Mouse (Mus musculus) liver, embryonic 14.5 days (tissue): ENCODE measurements around the gene Rgl2. TPM values are rescaled to one million over a fixed set of nuclear protein-coding genes. Genes with fewer than 3 reads are reported as not detected.
"Not testable (repeated sequence)": the region's sequence is repeated elsewhere in the genome, so short reads cannot be mapped to it uniquely, and the experiment has no call there.

Experiments
- ATAC-seq: fragments of 200-750 bp; cut with Nextera tagmentation; 2 replicates; pipeline ENCODE4 v1.8.0; 2017; ENCODE audit warnings: moderate number of reproducible peaks, mild to moderate bottlenecking, moderate library complexity; ENCODE audit not compliant: insufficient read depth
- DNase-seq, 3 experiments: peaks; one replicate each; pipeline ENCODE4 v3.0.0-alpha.2; 2012 to 2013; ENCODE audit warnings: low read depth in 3 of 3, low spot score in 3 of 3
- H3K27ac ChIP-seq: fragments of 300-500 bp; sonication (generic); 2 replicates; pipeline ENCODE4 v1.5.1; 2014; ENCODE audit warnings: moderate library complexity, mild to moderate bottlenecking, control low read depth, inconsistent platforms
- H3K27me3 ChIP-seq: fragments of 300-500 bp; sonication (generic); 2 replicates; pipeline ENCODE4 v1.6.1; 2014; ENCODE audit warnings: mild to moderate bottlenecking, low read length, moderate library complexity; ENCODE audit not compliant: control insufficient read depth, insufficient read depth
- H3K36me3 ChIP-seq: fragments of 300-500 bp; sonication (generic); replicated peaks from 2 replicates; pipeline ENCODE4 v1.6.1; 2014; ENCODE audit warnings: low read depth; ENCODE audit not compliant: control insufficient read depth, insufficient read depth
- H3K4me1 ChIP-seq, 2 experiments: fragments of 200-500 bp in 1 of 2; fragments of 300-500 bp in 1 of 2; sonication (generic) in 1 of 2; replicated peaks; 2 replicates each; pipeline ENCODE4 v1.6.1; 2012 to 2014; ENCODE audit warnings: antibody characterized with exemption in 1 of 2, inconsistent platforms in 1 of 2, low read length in 1 of 2; ENCODE audit not compliant: control insufficient read depth in 2 of 2, insufficient read depth in 2 of 2
- H3K4me2 ChIP-seq: fragments of 300-500 bp; sonication (generic); 2 replicates; pipeline ENCODE4 v1.6.1; 2014; ENCODE audit warnings: low read depth, mild to moderate bottlenecking, control low read depth, moderate library complexity
- H3K4me3 ChIP-seq, 2 experiments: fragments of 200-500 bp in 1 of 2; fragments of 300-500 bp in 1 of 2; sonication (generic) in 1 of 2; 2 replicates each; pipeline ENCODE4 v1.5.1; 2012 to 2014; ENCODE audit warnings: low read depth in 2 of 2, low read length in 2 of 2, mild to moderate bottlenecking in 2 of 2, control low read depth in 1 of 2, inconsistent platforms in 1 of 2, moderate library complexity in 1 of 2; ENCODE audit not compliant: insufficient read depth in 1 of 2
- H3K9ac ChIP-seq: fragments of 300-500 bp; sonication (generic); replicated peaks from 2 replicates; pipeline ENCODE4 v1.6.1; 2014; ENCODE audit warnings: mild to moderate bottlenecking, control low read depth, moderate library complexity
- H3K9me3 ChIP-seq: fragments of 300-500 bp; sonication (generic); 2 replicates; pipeline ENCODE4 v1.6.1; 2016; ENCODE audit warnings: low read length, mixed read lengths; ENCODE audit not compliant: control insufficient read depth
- CTCF ChIP-seq: IDR thresholded peaks from 2 replicates; pipeline ENCODE4 v1.5.1; 2016; ENCODE audit warnings: antibody characterized with exemption, low read depth, control low read depth
- WGBS: fragments of 180-500 bp; shearing (Covaris S2); extraction: QIAGEN DNeasy Blood & Tissue Kit; methylation state at CpG from one replicate; pipeline ENCODE4 v1.1.7; 2014; ENCODE audit not compliant: insufficient replicate concordance; 5-methylcytosine and 5-hydroxymethylcytosine counted together
- microRNA-seq: library from miRNA; unstranded; fragments of <30 nt; microRNA quantifications from one replicate; pipeline ENCODE4, GENCODE M21; 2016
- polyA plus RNA-seq, 2 experiments: library from polyadenylated mRNA; depleted of rRNA in 1 of 2; stranded (reverse) in 1 of 2; unstranded in 1 of 2; fragments of >200 nt; fragmentation: Nextera tagmentation in 1 of 2; extraction: Ambion mirVana in 1 of 2; gene quantifications; 2 replicates each; pipeline versions ENCODE4 v1.2.1 to v1.2.3; 2012 to 2014

Gene Rgl2
- polyA plus RNA-seq, 2 experiments, result 4.9 to 17.0 TPM

DNA sequence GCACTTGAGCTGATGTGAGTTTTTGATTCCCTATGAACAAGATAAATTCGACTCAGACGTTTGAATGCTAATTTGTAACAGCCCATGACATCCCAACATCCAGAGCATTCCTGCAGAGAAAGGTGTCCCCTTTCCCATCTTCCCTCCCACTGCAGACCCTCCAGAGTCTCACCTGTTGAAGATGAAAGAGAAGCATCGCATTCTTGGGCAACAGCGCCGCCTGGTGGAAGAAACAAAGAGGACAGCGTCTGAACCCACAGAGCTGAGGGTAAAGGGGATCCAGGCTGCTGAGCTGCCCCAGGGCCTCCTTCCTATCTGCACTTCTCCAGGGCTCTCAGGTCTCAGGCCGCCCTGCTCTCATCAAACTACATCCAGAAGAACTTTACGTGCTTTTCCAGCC is 52.8 kb downstream of the Rgl2 start:
- not testable (repeated sequence) for H3K4me3 ChIP-seq, ATAC-seq, H3K27ac ChIP-seq, H3K36me3 ChIP-seq, DNase-seq, H3K9ac ChIP-seq, H3K9me3 ChIP-seq
- TF ChIP-seq CTCF, result peak; percentile 95
- Histone ChIP-seq H3K4me1 (peaks cover 0 to 21% of the 10 kb centered on the region in 2 experiments; a peak in 2 of 4 replicates), H3K27me3 (peaks cover 15% of the 10 kb centered on the region; the same call in 1 of the 2 replicates), H3K4me2 (peak overlapping the region; percentile 64)
- 4% methylated on average over 8 of the region's 8 CpGs for WGBS

Small RNA genes within 50 kb of the gene (microRNA-seq; reads per million reads assigned to microRNA genes)
- gene Gm27740, result not detected

Other genes with a start within 250 kb of the Rgl2 start
- gene Hnrnpm, start 242.7 kb upstream of the Rgl2 start, polyA plus RNA-seq (2012; rRNA removed), result 101 and 136 TPM in 2 replicates
- 143 and 164 TPM in 2 replicates for gene Hnrnpm, start 242.7 kb upstream of the Rgl2 start, polyA plus RNA-seq (2014; fragmentation: Nextera tagmentation; extraction: Ambion mirVana)
- 162 and 167 TPM in 2 replicates for gene March2, start 210.9 kb upstream of the Rgl2 start, polyA plus RNA-seq (2012; rRNA removed)
- 235 and 236 TPM in 2 replicates for gene March2, start 210.9 kb upstream of the Rgl2 start, polyA plus RNA-seq (2014; fragmentation: Nextera tagmentation; extraction: Ambion mirVana)
- 91.1 and 101 TPM in 2 replicates for gene Rab11b, start 169.0 kb upstream of the Rgl2 start, polyA plus RNA-seq (2012; rRNA removed)
- gene Rab11b, start 169.0 kb upstream of the Rgl2 start, polyA plus RNA-seq (2014; fragmentation: Nextera tagmentation; extraction: Ambion mirVana), result 62.6 and 74.3 TPM in 2 replicates
- gene Angptl4, start 147.7 kb upstream of the Rgl2 start, polyA plus RNA-seq (2012; rRNA removed), result 6.1 and 6.3 TPM in 2 replicates
- gene Angptl4, start 147.7 kb upstream of the Rgl2 start, polyA plus RNA-seq (2014; fragmentation: Nextera tagmentation; extraction: Ambion mirVana), result 12.8 and 15.2 TPM in 2 replicates
- gene Kank3, start 119.0 kb upstream of the Rgl2 start, polyA plus RNA-seq (2012; rRNA removed), result 7.1 and 7.6 TPM in 2 replicates
- 7.3 and 7.7 TPM in 2 replicates for gene Kank3, start 119.0 kb upstream of the Rgl2 start, polyA plus RNA-seq (2014; fragmentation: Nextera tagmentation; extraction: Ambion mirVana)
- 593 and 901 TPM in 2 replicates for gene Rps28, start 105.0 kb upstream of the Rgl2 start, polyA plus RNA-seq (2012; rRNA removed)
- 693 and 702 TPM in 2 replicates for gene Rps28, start 105.0 kb upstream of the Rgl2 start, polyA plus RNA-seq (2014; fragmentation: Nextera tagmentation; extraction: Ambion mirVana)
- 146 and 149 TPM in 2 replicates for gene Ndufa7, start 105.0 kb upstream of the Rgl2 start, polyA plus RNA-seq (2012; rRNA removed)
- gene Ndufa7, start 105.0 kb upstream of the Rgl2 start, polyA plus RNA-seq (2014; fragmentation: Nextera tagmentation; extraction: Ambion mirVana), result 271 and 282 TPM in 2 replicates
- gene Cd320, start 86.5 kb upstream of the Rgl2 start, polyA plus RNA-seq (2012; rRNA removed), result 5.2 and 6.7 TPM in 2 replicates
- 16.1 and 16.9 TPM in 2 replicates for gene Cd320, start 86.5 kb upstream of the Rgl2 start, polyA plus RNA-seq (2014; fragmentation: Nextera tagmentation; extraction: Ambion mirVana)
- not detected in 2 replicates for gene Gm7029, start 55.7 kb upstream of the Rgl2 start, polyA plus RNA-seq (2012; rRNA removed)
- not detected in 2 replicates for gene Gm7029, start 55.7 kb upstream of the Rgl2 start, polyA plus RNA-seq (2014; fragmentation: Nextera tagmentation; extraction: Ambion mirVana)
- 37.2 and 40.8 TPM in 2 replicates for gene Kifc1, start 38.9 kb upstream of the Rgl2 start, polyA plus RNA-seq (2012; rRNA removed)
- gene Kifc1, start 38.9 kb upstream of the Rgl2 start, polyA plus RNA-seq (2014; fragmentation: Nextera tagmentation; extraction: Ambion mirVana), result 7.2 and 7.9 TPM in 2 replicates
- 0.36 and 0.44 TPM in 2 replicates for gene Platr17, start 24.4 kb upstream of the Rgl2 start, polyA plus RNA-seq (2012; rRNA removed)
- gene Platr17, start 24.4 kb upstream of the Rgl2 start, polyA plus RNA-seq (2014; fragmentation: Nextera tagmentation; extraction: Ambion mirVana), result 0.20 and 0.29 TPM in 2 replicates
- gene Daxx, start 20.1 kb upstream of the Rgl2 start, polyA plus RNA-seq (2012; rRNA removed), result 11.1 and 14.7 TPM in 2 replicates
- 14.8 and 15.3 TPM in 2 replicates for gene Daxx, start 20.1 kb upstream of the Rgl2 start, polyA plus RNA-seq (2014; fragmentation: Nextera tagmentation; extraction: Ambion mirVana)
- 10.4 and 10.6 TPM in 2 replicates for gene Tapbp, start 13.6 kb upstream of the Rgl2 start, polyA plus RNA-seq (2012; rRNA removed)
- gene Tapbp, start 13.6 kb upstream of the Rgl2 start, polyA plus RNA-seq (2014; fragmentation: Nextera tagmentation; extraction: Ambion mirVana), result 24.0 and 28.7 TPM in 2 replicates
- 10.6 and 12.1 TPM in 2 replicates for gene Zbtb22, start 13.6 kb upstream of the Rgl2 start, polyA plus RNA-seq (2012; rRNA removed)
- 4.7 and 4.8 TPM in 2 replicates for gene Zbtb22, start 13.6 kb upstream of the Rgl2 start, polyA plus RNA-seq (2014; fragmentation: Nextera tagmentation; extraction: Ambion mirVana)
- 36.8 and 62.4 TPM in 2 replicates for gene Pfdn6, start 10.8 kb downstream of the Rgl2 start, polyA plus RNA-seq (2012; rRNA removed)
- gene Pfdn6, start 10.8 kb downstream of the Rgl2 start, polyA plus RNA-seq (2014; fragmentation: Nextera tagmentation; extraction: Ambion mirVana), result 103 TPM in 2 replicates
- 17.3 and 18.9 TPM in 2 replicates for gene Wdr46, start 11.1 kb downstream of the Rgl2 start, polyA plus RNA-seq (2012; rRNA removed)
- gene Wdr46, start 11.1 kb downstream of the Rgl2 start, polyA plus RNA-seq (2014; fragmentation: Nextera tagmentation; extraction: Ambion mirVana), result 8.0 and 11.6 TPM in 2 replicates
- 1.1 and 1.3 TPM in 2 replicates for gene B3galt4, start 21.9 kb downstream of the Rgl2 start, polyA plus RNA-seq (2012; rRNA removed)
- gene B3galt4, start 21.9 kb downstream of the Rgl2 start, polyA plus RNA-seq (2014; fragmentation: Nextera tagmentation; extraction: Ambion mirVana), result 1.1 and 1.8 TPM in 2 replicates
- 17.4 and 18.7 TPM in 2 replicates for gene Vps52, start 26.3 kb downstream of the Rgl2 start, polyA plus RNA-seq (2012; rRNA removed)
- gene Vps52, start 26.3 kb downstream of the Rgl2 start, polyA plus RNA-seq (2014; fragmentation: Nextera tagmentation; extraction: Ambion mirVana), result 15.2 and 18.4 TPM in 2 replicates
- 829 and 1,098 TPM in 2 replicates for gene Rps18, start 26.5 kb downstream of the Rgl2 start, polyA plus RNA-seq (2012; rRNA removed)
- gene Rps18, start 26.5 kb downstream of the Rgl2 start, polyA plus RNA-seq (2014; fragmentation: Nextera tagmentation; extraction: Ambion mirVana), result 1,411 and 1,430 TPM in 2 replicates
- 124 and 137 TPM in 2 replicates for gene H2-K1, start 70.8 kb downstream of the Rgl2 start, polyA plus RNA-seq (2012; rRNA removed)
- 107 and 108 TPM in 2 replicates for gene H2-K1, start 70.8 kb downstream of the Rgl2 start, polyA plus RNA-seq (2014; fragmentation: Nextera tagmentation; extraction: Ambion mirVana)
- gene Ring1, start 95.1 kb downstream of the Rgl2 start, polyA plus RNA-seq (2012; rRNA removed), result 7.6 and 9.7 TPM in 2 replicates
- 1.2 and 1.7 TPM in 2 replicates for gene Ring1, start 95.1 kb downstream of the Rgl2 start, polyA plus RNA-seq (2014; fragmentation: Nextera tagmentation; extraction: Ambion mirVana)
- 30.6 and 32.8 TPM in 2 replicates for gene H2-Ke6, start 98.5 kb downstream of the Rgl2 start, polyA plus RNA-seq (2012; rRNA removed)
- 22.3 and 24.9 TPM in 2 replicates for gene H2-Ke6, start 98.5 kb downstream of the Rgl2 start, polyA plus RNA-seq (2014; fragmentation: Nextera tagmentation; extraction: Ambion mirVana)
- 27.0 and 28.1 TPM in 2 replicates for gene Slc39a7, start 102.1 kb downstream of the Rgl2 start, polyA plus RNA-seq (2012; rRNA removed)
- 25.1 and 26.5 TPM in 2 replicates for gene Slc39a7, start 102.1 kb downstream of the Rgl2 start, polyA plus RNA-seq (2014; fragmentation: Nextera tagmentation; extraction: Ambion mirVana)
- 15.2 and 16.5 TPM in 2 replicates for gene Rxrb, start 102.3 kb downstream of the Rgl2 start, polyA plus RNA-seq (2012; rRNA removed)
- gene Rxrb, start 102.3 kb downstream of the Rgl2 start, polyA plus RNA-seq (2014; fragmentation: Nextera tagmentation; extraction: Ambion mirVana), result 6.0 and 7.2 TPM in 2 replicates
- 0.22 and 0.55 TPM in 2 replicates for gene Col11a2, start 109.9 kb downstream of the Rgl2 start, polyA plus RNA-seq (2012; rRNA removed)
- gene Col11a2, start 109.9 kb downstream of the Rgl2 start, polyA plus RNA-seq (2014; fragmentation: Nextera tagmentation; extraction: Ambion mirVana), result 0.06 and 0.20 TPM in 2 replicates
- gene H2-Oa, start 162.8 kb downstream of the Rgl2 start, polyA plus RNA-seq (2012; rRNA removed), result 0.45 and 0.51 TPM in 2 replicates
- 0.29 and 0.51 TPM in 2 replicates for gene H2-Oa, start 162.8 kb downstream of the Rgl2 start, polyA plus RNA-seq (2014; fragmentation: Nextera tagmentation; extraction: Ambion mirVana)
- gene H2-DMa, start 190.0 kb downstream of the Rgl2 start, polyA plus RNA-seq (2012; rRNA removed), result 2.5 and 3.1 TPM in 2 replicates
- 4.4 and 5.5 TPM in 2 replicates for gene H2-DMa, start 190.0 kb downstream of the Rgl2 start, polyA plus RNA-seq (2014; fragmentation: Nextera tagmentation; extraction: Ambion mirVana)
- gene Brd2, start 193.1 kb downstream of the Rgl2 start, polyA plus RNA-seq (2012; rRNA removed), result 46.8 and 48.7 TPM in 2 replicates
- 28.8 and 37.5 TPM in 2 replicates for gene Brd2, start 193.1 kb downstream of the Rgl2 start, polyA plus RNA-seq (2014; fragmentation: Nextera tagmentation; extraction: Ambion mirVana)
- 0.40 and 0.58 TPM in 2 replicates for gene H2-DMb2, start 213.8 kb downstream of the Rgl2 start, polyA plus RNA-seq (2012; rRNA removed)
- 0.13 and 0.33 TPM in 2 replicates for gene H2-DMb2, start 213.8 kb downstream of the Rgl2 start, polyA plus RNA-seq (2014; fragmentation: Nextera tagmentation; extraction: Ambion mirVana)
- 1.2 TPM in 2 replicates for gene H2-DMb1, start 223.5 kb downstream of the Rgl2 start, polyA plus RNA-seq (2012; rRNA removed)
- gene H2-DMb1, start 223.5 kb downstream of the Rgl2 start, polyA plus RNA-seq (2014; fragmentation: Nextera tagmentation; extraction: Ambion mirVana), result 0.79 and 0.86 TPM in 2 replicates